Mouse (Mus musculus) urinary bladder, postnatal 0 days (tissue): ENCODE results near the gene Cpne4. TPM values are rescaled to one million over a fixed set of nuclear protein-coding genes. Genes with fewer than 3 reads are reported as not detected.

ENCODE experiments used
- microRNA-seq: library from miRNA; unstranded; fragments of <30 nt; microRNA quantifications from one replicate; pipeline ENCODE4, GENCODE M21; 2016
- polyA plus RNA-seq: library from polyadenylated mRNA; unstranded; fragments of >200 nt; fragmentation: Nextera tagmentation; extraction: Ambion mirVana; gene quantifications from 2 replicates; pipeline ENCODE4 v1.2.1, GENCODE M21; 2015

Gene Cpne4
- polyA plus RNA-seq = not detected in 2 replicates

DNA sequence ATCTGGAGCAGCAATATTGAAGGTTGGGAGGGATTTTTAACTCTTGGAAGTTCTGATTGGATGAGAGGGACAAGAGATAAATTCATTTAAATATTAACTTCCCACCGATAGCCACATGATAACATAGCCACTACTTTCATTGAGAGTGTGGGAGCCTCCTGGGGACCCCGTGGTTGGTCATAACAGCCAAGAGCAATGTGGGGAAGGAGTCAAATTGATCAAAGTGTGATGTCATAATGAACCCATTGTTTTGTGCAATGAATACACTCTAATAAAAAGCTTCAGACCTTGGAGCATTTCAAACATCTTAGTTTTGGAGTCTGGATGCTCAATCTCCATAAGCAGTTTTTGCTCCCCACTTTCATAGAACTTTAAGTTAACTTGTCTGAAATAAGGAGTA, at the start of gene Cpne4:
Gene Cpne4 (plus strand): TSS at position 301 of the 400 bp plus-strand sequence.

DNA sequence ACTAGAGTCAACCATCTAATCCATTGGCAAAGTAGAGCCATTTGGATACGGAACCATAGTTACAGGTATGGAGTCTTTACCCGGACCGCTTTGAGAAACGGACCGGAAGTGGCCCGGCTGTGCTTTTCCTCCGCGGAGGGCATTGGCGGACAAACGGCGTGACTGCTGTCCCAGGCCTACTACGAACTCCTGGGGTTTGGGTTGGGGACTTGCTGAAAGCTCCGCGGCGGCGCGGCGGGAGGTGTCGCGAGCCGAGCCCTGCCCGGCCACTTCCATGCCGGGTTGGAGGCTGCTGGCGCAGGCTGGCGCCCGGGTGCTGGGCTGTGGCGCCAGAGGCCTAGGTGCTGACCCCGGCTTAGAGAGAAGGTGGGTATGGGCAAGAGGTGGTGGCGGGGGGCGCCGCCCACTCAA, 506.1 kb downstream of the Cpne4 start, which contains the start of gene Mrpl3:
Gene Mrpl3 (plus strand): TSS at position 93 of the 411 bp plus-strand sequence.

Small RNAs within 50 kb of the gene (microRNA-seq; reads per million reads assigned to microRNA genes)
- not detected for gene Gm23391

Other genes starting within 250 kb of the Cpne4 start
- gene Acpp, start 209.5 kb upstream of the Cpne4 start, polyA plus RNA-seq = 1.3 and 1.5 TPM in 2 replicates